Mouse (Mus musculus) ES-E14 (cell line): ENCODE measurements around the gene Tsc22d1.

Experiments
- CHD2 ChIP-seq: IDR thresholded peaks from 2 replicates; pipeline ENCODE4 v1.6.1; 2014; ENCODE audit warnings: mild to moderate bottlenecking, low read depth, low read length, inconsistent platforms
- HCFC1 ChIP-seq: IDR thresholded peaks from 2 replicates; pipeline ENCODE4 v1.6.1; 2012; ENCODE audit warnings: low read length, inconsistent platforms, borderline replicate concordance; ENCODE audit not compliant: insufficient read depth
- MAFK ChIP-seq: IDR thresholded peaks from 2 replicates; pipeline ENCODE4 v1.6.1; 2014; ENCODE audit warnings: mild to moderate bottlenecking, low read depth, low read length, inconsistent platforms; ENCODE audit not compliant: insufficient read depth
- ZNF384 ChIP-seq: IDR thresholded peaks from 2 replicates; pipeline ENCODE4 v1.6.1; 2012; ENCODE audit warnings: low read depth, low read length, inconsistent platforms

- TF ChIP-seq MAFK (no peak), HCFC1 (no peak), ZNF384 (peak; percentile 66), CHD2 (no peak)
Observed at GRCm38 (mm10) chr14:76474165-76474564, 59.4 kb downstream of the Tsc22d1 start.
